Mouse (Mus musculus): ENCODE data around the gene Inppl1. TPM values are rescaled to one million over a fixed set of nuclear protein-coding genes. Genes with fewer than 3 reads are reported as not detected.

Gene Inppl1
- polyA plus RNA-seq, 1 experiment, result 84.0 TPM

DNA sequence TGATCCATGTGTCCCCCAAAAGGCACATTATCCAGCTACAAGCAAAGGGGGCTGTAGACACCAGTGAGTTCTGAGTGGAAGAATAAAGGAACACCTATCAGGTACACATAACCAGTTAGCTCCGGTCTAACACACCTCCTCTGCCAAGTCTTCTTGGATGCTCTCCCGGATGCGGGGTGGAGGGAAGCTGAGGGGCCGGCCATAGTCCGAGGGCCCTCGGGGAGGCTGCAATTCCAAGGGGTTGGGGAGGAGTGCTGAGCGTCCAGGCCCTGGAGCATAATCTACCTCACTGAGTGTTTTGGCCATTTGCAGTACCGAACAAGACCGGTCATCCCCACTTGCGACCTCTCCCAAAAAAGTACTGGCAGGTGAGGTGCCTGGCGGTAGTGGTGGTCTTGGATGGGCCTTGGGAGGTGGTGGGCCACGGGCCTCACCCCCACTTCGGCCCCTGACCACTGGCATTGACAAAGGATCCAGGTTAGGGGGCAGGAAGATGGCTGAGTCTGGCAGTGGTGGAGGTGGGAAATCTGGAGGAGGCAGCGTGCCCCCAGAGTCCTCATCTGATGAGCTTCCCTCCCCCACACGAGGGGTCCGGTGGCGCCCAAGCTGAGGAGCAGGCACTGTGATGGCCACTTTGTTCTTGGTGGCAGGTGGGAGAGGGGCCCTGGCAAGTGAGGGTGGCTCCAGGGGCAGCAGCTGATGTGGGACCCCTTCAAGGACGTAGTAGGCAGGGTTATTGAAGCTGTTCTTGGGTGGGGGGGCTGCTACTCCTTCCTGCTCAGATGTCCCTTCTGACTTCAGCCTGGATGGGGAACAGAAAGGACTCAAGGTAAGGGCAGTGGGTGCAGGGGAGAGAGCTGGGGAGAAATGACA is 14.0 kb downstream of the Inppl1 start:
- no peak for TF ChIP-seq GATA1 (IDR thresholded peaks at IDR 0.05; ENCODE audit: low read length)

DNA sequence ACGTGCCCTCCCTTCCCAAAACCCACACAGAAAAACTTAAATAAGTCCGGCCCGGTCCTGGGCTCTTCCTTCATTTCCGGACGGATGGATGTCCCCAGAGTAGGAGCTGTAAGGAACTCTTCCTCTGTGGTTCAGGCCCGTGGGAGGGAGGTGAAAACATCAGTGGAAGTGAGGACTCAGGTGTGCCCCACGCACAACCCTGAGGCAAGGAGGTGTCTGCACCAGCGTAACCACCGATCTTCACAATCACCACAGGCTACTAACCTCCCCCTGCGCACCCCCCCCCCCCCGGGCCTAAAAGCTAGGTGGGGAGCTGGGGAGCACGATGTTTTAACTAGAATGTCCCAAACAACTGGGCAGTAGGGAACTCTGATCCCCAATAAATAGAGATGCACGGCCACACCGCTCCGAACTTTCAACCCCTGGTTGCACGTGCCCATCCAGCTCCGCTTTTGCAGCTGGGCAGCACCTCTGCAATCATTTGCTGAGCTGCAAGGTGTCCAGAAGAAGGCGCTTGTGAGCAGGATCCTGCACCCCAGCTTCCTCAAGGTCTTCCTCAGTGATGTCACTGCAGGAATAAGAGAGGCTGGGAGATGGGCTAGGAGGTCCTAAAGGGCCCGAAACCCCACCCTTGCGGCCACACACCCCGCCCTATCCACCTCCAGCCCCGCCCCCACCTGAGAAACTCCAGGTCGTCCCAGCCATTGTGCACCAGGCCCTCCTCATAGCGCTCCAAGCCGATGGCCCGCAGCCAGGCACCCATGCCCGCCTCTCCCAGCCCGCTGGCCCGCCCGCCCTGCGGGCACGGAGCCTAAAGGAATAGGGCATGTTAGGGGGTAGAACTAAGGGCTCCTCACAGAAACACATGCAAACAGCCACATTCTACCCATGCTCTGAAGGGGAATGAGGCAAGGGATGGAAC is 14.9 kb downstream of the Inppl1 start:
- TF ChIP-seq GATA1 (IDR thresholded peaks at IDR 0.05; ENCODE audit: low read length), result no peak

- TF ChIP-seq GATA1 (IDR thresholded peaks at IDR 0.05; ENCODE audit: low read length), result no peak
Measured at GRCm38 (mm10) chr7:101821571-101822501, 16.2 kb downstream of the Inppl1 start.

DNA sequence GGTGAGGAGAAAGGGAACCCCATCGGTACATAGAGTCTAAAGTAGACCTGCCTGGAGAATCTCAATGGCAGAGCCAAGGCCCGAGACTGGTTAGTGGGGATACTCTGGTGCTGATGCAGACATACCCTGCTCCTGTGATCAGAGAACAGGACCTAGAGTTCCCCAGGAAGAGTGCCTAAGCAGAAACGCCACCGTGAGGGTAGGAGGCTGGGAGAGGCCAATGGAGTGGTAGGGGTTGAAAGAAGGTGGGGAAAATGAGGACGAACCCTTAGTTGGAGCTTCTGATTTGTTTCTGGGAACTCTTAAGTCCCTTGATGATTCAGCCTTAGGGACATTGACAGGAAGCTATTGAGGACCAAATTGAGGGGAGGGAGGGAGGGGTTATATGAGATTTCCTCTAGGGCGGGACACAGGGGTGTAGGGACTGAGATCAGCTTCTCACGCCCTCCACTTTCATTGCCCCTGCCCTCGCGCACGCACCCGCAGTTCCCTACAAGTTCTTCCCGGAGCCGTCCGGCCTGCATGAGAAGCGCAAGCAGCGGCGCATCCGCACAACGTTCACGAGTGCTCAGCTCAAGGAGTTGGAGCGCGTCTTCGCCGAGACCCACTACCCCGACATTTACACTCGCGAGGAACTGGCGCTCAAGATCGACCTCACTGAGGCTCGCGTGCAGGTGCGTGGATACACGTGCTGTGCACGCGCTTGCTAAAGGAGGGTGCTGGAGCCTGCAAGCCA is 17.6 kb downstream of the Inppl1 start:
- no peak for TF ChIP-seq GATA1 (IDR thresholded peaks at IDR 0.05; ENCODE audit: low read length)

DNA sequence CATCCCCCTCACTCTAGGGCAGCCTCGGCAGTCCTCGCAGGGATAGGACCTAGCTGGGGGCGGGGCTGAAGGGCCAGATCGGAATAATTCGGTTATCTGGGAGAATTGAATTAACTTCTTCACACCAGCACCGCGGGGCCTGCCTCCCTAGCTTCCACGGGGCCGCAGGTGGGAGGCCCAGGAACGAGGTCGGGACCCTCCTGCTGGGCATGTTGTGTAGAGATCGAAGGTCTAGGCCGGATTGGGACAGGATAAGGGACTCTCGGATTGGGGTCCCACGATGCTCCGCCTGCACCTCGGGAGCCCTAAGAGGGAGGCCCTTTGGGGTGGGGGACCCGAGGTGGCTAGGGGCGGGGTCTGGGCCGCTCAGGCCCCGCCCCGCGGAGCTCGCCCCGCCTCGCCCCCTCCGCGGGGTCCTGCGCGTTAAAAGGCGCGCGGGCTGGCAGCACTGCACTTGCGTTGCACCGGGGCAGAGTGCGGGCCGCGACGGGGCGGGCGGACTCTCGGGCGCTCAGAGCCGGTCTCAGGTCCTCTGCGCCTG is 20.1 kb downstream of the Inppl1 start, which contains the start of gene Phox2a:
Gene Phox2a, plus strand, starts transcription at position 453 of the 541 bp plus-strand sequence.
- TF ChIP-seq GATA1 (IDR thresholded peaks at IDR 0.05; ENCODE audit: low read length), result no peak

DNA sequence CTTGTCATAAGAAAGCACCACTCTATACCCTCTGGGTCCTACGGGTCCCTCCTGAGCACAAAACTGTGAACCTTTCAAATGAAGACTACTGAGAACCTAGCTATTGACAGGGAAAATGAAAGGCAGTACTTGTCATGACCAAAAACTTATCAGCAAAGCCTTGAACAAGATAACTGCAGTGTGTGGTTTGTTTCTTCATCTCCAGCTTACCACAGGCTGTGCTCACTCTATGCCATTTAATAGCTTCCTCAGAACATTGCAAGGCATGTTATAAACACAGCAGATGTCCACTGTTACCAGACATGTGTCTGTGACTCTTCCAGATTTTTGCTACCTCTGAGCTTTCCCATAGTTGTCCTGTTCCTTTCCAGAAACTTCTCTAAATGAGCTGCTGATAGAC is 61.0 kb downstream of the Inppl1 start:
- no peak for TF ChIP-seq GATA1 (IDR thresholded peaks at IDR 0.05; ENCODE audit: low read length)

DNA sequence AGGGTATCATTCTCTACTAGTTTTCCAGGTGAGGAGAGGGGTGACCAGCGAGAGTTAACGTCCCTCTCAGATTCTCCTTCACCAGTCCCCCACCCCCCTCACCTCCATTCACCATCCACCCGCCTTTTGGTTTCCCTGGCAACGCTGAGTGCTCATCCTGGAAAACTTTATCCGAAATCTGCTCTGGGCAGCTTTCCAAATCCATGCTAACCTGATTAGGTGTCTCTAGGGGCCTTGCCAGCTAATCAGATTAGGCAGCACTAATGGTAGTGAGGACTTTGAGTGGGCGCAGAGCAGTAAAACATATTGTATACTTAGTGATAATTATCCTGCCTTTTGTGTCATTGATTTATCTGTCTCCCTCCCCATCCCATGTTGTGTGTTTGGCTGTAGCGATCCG is 65.3 kb downstream of the Inppl1 start:
- TF ChIP-seq GATA1 (IDR thresholded peaks at IDR 0.05; ENCODE audit: low read length), result no peak

Other genes with a start within 250 kb of the Inppl1 start
- 24.8 and 41.2 TPM in 2 replicates for gene Clpb, start 174.6 kb downstream of the Inppl1 start, polyA plus RNA-seq (2012)
- not detected in 2 replicates for gene Phox2a, start 19.9 kb downstream of the Inppl1 start, polyA plus RNA-seq (2012)
- gene Folr2, start 19.0 kb upstream of the Inppl1 start, polyA plus RNA-seq (2012), result not detected in 2 replicates
- 24.0 and 25.7 TPM in 2 replicates for gene Anapc15, start 25.5 kb upstream of the Inppl1 start, polyA plus RNA-seq (2012)
- gene Folr1, start 32.6 kb upstream of the Inppl1 start, polyA plus RNA-seq (2012), result not detected in 2 replicates
- 141 and 146 TPM in 2 replicates for gene Lamtor1, start 67.7 kb upstream of the Inppl1 start, polyA plus RNA-seq (2012)
- gene Tomt, start 68.1 kb upstream of the Inppl1 start, polyA plus RNA-seq (2012), result not detected in 2 replicates
- 0.21 and 0.38 TPM in 2 replicates for gene Lrrc51, start 95.7 kb upstream of the Inppl1 start, polyA plus RNA-seq (2012)
- 110 and 127 TPM in 2 replicates for gene Numa1, start 95.9 kb upstream of the Inppl1 start, polyA plus RNA-seq (2012)
- 0.93 and 1.7 TPM in 2 replicates for gene Il18bp, start 180.5 kb upstream of the Inppl1 start, polyA plus RNA-seq (2012)
- 2.2 and 3.5 TPM in 2 replicates for gene Rnf121, start 227.2 kb upstream of the Inppl1 start, polyA plus RNA-seq (2012)
- 26.7 and 29.3 TPM in 2 replicates for gene Xndc1, start 227.3 kb upstream of the Inppl1 start, polyA plus RNA-seq (2012)
- gene Xntrpc, start 227.5 kb upstream of the Inppl1 start, polyA plus RNA-seq (2012), result 0.16 and 0.18 TPM in 2 replicates
- not detected in 2 replicates for gene Trpc2, start 244.9 kb upstream of the Inppl1 start, polyA plus RNA-seq (2012)